Mouse (Mus musculus): ENCODE data around the gene L1td1. TPM values are rescaled to one million over a fixed set of nuclear protein-coding genes. Genes with fewer than 3 reads are reported as not detected.

L1td1 gene
- not detected in 2 replicates for polyA plus RNA-seq (2012; ENCODE audit: low replicate concordance)

DNA sequence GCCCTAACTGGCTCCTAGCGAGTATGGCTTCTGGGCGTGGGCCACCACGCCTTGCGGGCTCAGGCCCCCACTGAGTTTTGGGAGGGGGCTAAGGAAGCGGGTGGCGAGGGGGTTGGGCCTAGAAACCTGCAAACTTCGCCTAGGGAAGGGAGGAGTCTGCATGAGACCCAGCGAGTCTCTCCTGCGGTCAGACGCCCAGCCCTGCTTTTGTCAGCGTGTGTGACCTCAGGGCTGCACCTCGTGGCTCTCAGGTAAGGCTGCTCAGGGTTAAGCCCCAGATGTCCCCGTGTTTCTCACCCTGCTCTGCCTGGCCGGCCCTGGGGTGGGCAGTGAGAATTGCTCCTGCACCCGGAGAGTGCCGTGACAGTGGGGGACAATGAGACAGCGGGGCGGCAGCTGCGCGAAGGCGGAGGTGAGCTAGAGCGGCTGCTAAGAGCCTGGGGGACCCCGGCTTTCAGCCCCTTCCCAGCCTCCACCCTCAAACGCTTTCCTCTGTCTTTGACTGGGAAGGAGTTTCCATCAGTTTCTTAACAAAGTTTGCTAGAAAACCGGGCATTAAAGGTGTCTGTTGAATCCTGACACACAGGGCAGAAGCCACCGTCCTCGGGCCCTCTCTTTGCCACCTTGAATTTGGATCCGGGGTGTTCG, at the start of gene L1td1:
TSS of gene L1td1 (plus strand) at position 145 of the 648 bp plus-strand sequence.

Other genes starting within 250 kb of the L1td1 start
- gene Kank4, start 90.8 kb downstream of the L1td1 start, polyA plus RNA-seq (2012; ENCODE audit: low replicate concordance): 0.05 TPM in 1 of 2 replicates, not detected in the other
- not detected in 2 replicates for gene I0C0044D17Rik, start 97.1 kb downstream of the L1td1 start, polyA plus RNA-seq (2012; ENCODE audit: low replicate concordance)
- gene Usp1, start 197.1 kb downstream of the L1td1 start, polyA plus RNA-seq (2012; ENCODE audit: low replicate concordance): 738 and 792 TPM in 2 replicates

Data from leukemia stem cell, adult 10-12 weeks (primary cell).